ENCODE assay signal across 8 mouse cellular contexts in genomic region chr10:127265727-127266111, GRCm38 (mm10). TPM values are rescaled to one million over a fixed set of nuclear protein-coding genes. Genes with fewer than 3 reads are reported as not detected.
DNase-seq lines count a peak whose midpoint lies in the region; ATAC-seq and TF ChIP-seq lines count a peak whose summit lies in the region.

No protein-coding gene starts in this region.

- ATAC-seq in common myeloid progenitor, adult 5-6 weeks (replicated peaks; ENCODE audit: low read depth, poor library complexity, severe bottlenecking) = 0 out of 2 replicates have a peak, but pooled peaks have one; percentile 20
- ATAC-seq in hindbrain, postnatal 0 days = 0 out of 2 replicates have a peak, but pooled peaks have one; percentile 22
- ATAC-seq in megakaryocyte progenitor cell, adult 5-6 weeks (replicated peaks; ENCODE audit: poor library complexity) = peak; percentile 45

- peaks cover 16% of the 10 kb centered on the region for H3K4me1 ChIP-seq in lung, adult 2 months (ENCODE audit: control insufficient read depth, insufficient read depth, low read length)
- H3K4me1 ChIP-seq in hindbrain, postnatal 0 days (ENCODE audit: insufficient read depth, low read length) = peaks cover 21% of the 10 kb centered on the region; the same call in 1 of the 2 replicates

- no peak for DNase-seq in lung, adult 2 months
- no peak for DNase-seq in lung, postnatal 4 days
- peak; percentile 31 for DNase-seq in hindbrain, postnatal 0 days (ENCODE audit: low spot score)
- DNase-seq in frontal cortex, adult 2 months (ENCODE audit: extremely low spot score in 1 of 2, low spot score in 1 of 2) = no peak
- DNase-seq in layer of hippocampus, postnatal 36 days = no peak
- no peak for DNase-seq in right cerebral cortex, postnatal 4 days

- no peaks in the 10 kb centered on the region for H3K9me3 ChIP-seq in hindbrain, postnatal 0 days (ENCODE audit: low read length)

- peak overlapping the region; percentile 94 for H3K27ac ChIP-seq in hindbrain, postnatal 0 days

- H3K4me3 ChIP-seq in lung, adult 2 months (replicated peaks; ENCODE audit: extremely low read depth, low read depth, low read length) = no peak overlapping the region
- peak overlapping the region; percentile 73 for H3K4me3 ChIP-seq in hindbrain, postnatal 0 days (ENCODE audit: low read length)

- peak overlapping the region; percentile 100; the same call in 1 of the 2 replicates for H3K9ac ChIP-seq in hindbrain, postnatal 0 days (replicated peaks; ENCODE audit: low read length)

- H3K27me3 ChIP-seq in hindbrain, postnatal 0 days (ENCODE audit: insufficient read depth, low read length) = no peaks in the 10 kb centered on the region

- no peak for TF ChIP-seq POLR2A in lung, adult 2 months (IDR thresholded peaks at IDR 0.05; ENCODE audit: borderline replicate concordance, extremely low read depth, low read depth, low read length)

- H3K36me3 ChIP-seq in hindbrain, postnatal 0 days (ENCODE audit: insufficient read depth, low read length) = peaks cover 12% of the 10 kb centered on the region; the same call in 1 of the 2 replicates

- 23% methylated on average over 4 of the region's 4 CpGs for WGBS in lung, adult 2 months
- 30% methylated on average over 4 of the region's 4 CpGs for WGBS in hindbrain, postnatal 0 days

- H3K4me2 ChIP-seq in hindbrain, postnatal 0 days (ENCODE audit: low read depth, low read length) = peak overlapping the region; percentile 94

- peak; percentile 19; the same call in 1 of the 2 replicates for TF ChIP-seq CTCF in lung, adult 2 months (IDR thresholded peaks at IDR 0.05; ENCODE audit: insufficient read depth, low read length)
- TF ChIP-seq CTCF in hindbrain, postnatal 0 days (IDR thresholded peaks at IDR 0.05; ENCODE audit: low read depth) = peak; percentile 17; the same call in 1 of the 2 replicates

RNA-seq across cellular contexts. Expression of gene Dctn2, which starts 0.4 kb away (rescaled TPM):
- polyA plus RNA-seq in lung, adult 2 months (2012; rRNA removed) = 149 and 178 TPM in 2 replicates
- total RNA-seq in common myeloid progenitor, adult 5-6 weeks (2017) = 88.5 and 108 TPM in 2 replicates
- 314 and 348 TPM in 2 replicates for total RNA-seq in hindbrain, postnatal 0 days (2014; rRNA removed)
- 319 and 323 TPM in 2 replicates for polyA plus RNA-seq in hindbrain, postnatal 0 days (2015; fragmentation: Nextera tagmentation; extraction: Ambion mirVana)
- 63.6 and 66.8 TPM in 2 replicates for total RNA-seq in megakaryocyte progenitor cell, adult 5-6 weeks (2015)
- total RNA-seq in megakaryocyte progenitor cell, adult 5-6 weeks (2017) = 87.4 and 101 TPM in 2 replicates
- 285 and 313 TPM in 2 replicates for polyA plus RNA-seq in frontal cortex, adult 2 months (2012; rRNA removed)
- total RNA-seq in layer of hippocampus, postnatal 36 days (2021) = 100 to 1,000 TPM; 254 to 258 TPM

RNA-seq across cellular contexts. Expression of gene Kif5a, which starts 2.6 kb away (rescaled TPM):
- 1.3 TPM in 2 replicates for polyA plus RNA-seq in lung, adult 2 months (2012; rRNA removed)
- total RNA-seq in common myeloid progenitor, adult 5-6 weeks (2017) = 0.23 and 0.34 TPM in 2 replicates
- 231 and 249 TPM in 2 replicates for total RNA-seq in hindbrain, postnatal 0 days (2014; rRNA removed)
- 98.4 and 103 TPM in 2 replicates for polyA plus RNA-seq in hindbrain, postnatal 0 days (2015; fragmentation: Nextera tagmentation; extraction: Ambion mirVana)
- total RNA-seq in megakaryocyte progenitor cell, adult 5-6 weeks (2015) = 0.05 and 0.25 TPM in 2 replicates
- 0.04 and 0.20 TPM in 2 replicates for total RNA-seq in megakaryocyte progenitor cell, adult 5-6 weeks (2017)
- polyA plus RNA-seq in frontal cortex, adult 2 months (2012; rRNA removed) = 795 and 907 TPM in 2 replicates
- total RNA-seq in layer of hippocampus, postnatal 36 days (2021) = 100 to 1,000 TPM; 715 to 742 TPM

RNA-seq across cellular contexts. Expression of gene Mbd6, which starts 23.1 kb away (rescaled TPM):
- 52.2 and 57.6 TPM in 2 replicates for polyA plus RNA-seq in lung, adult 2 months (2012; rRNA removed)
- total RNA-seq in common myeloid progenitor, adult 5-6 weeks (2017) = 5.2 and 8.7 TPM in 2 replicates
- total RNA-seq in hindbrain, postnatal 0 days (2014; rRNA removed) = 8.1 and 11.2 TPM in 2 replicates
- polyA plus RNA-seq in hindbrain, postnatal 0 days (2015; fragmentation: Nextera tagmentation; extraction: Ambion mirVana) = 8.3 and 11.5 TPM in 2 replicates
- total RNA-seq in megakaryocyte progenitor cell, adult 5-6 weeks (2015) = 41.9 and 44.0 TPM in 2 replicates
- total RNA-seq in megakaryocyte progenitor cell, adult 5-6 weeks (2017) = 4.1 and 6.8 TPM in 2 replicates
- polyA plus RNA-seq in frontal cortex, adult 2 months (2012; rRNA removed) = 50.0 and 51.5 TPM in 2 replicates
- 10 to 100 TPM; 36.5 to 52.5 TPM for total RNA-seq in layer of hippocampus, postnatal 36 days (2021)

RNA-seq across cellular contexts. Expression of gene Mars, which starts 45.9 kb away (rescaled TPM):
- polyA plus RNA-seq in lung, adult 2 months (2012; rRNA removed) = 35.4 and 36.9 TPM in 2 replicates
- 181 and 187 TPM in 2 replicates for total RNA-seq in common myeloid progenitor, adult 5-6 weeks (2017)
- total RNA-seq in hindbrain, postnatal 0 days (2014; rRNA removed) = 74.4 and 90.4 TPM in 2 replicates
- polyA plus RNA-seq in hindbrain, postnatal 0 days (2015; fragmentation: Nextera tagmentation; extraction: Ambion mirVana) = 104 TPM in 2 replicates
- total RNA-seq in megakaryocyte progenitor cell, adult 5-6 weeks (2015) = 88.3 and 93.1 TPM in 2 replicates
- 196 and 210 TPM in 2 replicates for total RNA-seq in megakaryocyte progenitor cell, adult 5-6 weeks (2017)
- polyA plus RNA-seq in frontal cortex, adult 2 months (2012; rRNA removed) = 63.1 and 81.8 TPM in 2 replicates
- 10 to 100 TPM; 56.1 to 56.4 TPM for total RNA-seq in layer of hippocampus, postnatal 36 days (2021)

RNA-seq across cellular contexts. Expression of gene Pip4k2c, which starts 54.3 kb away (rescaled TPM):
- polyA plus RNA-seq in lung, adult 2 months (2012; rRNA removed) = 36.6 and 45.7 TPM in 2 replicates
- total RNA-seq in common myeloid progenitor, adult 5-6 weeks (2017) = 15.7 and 18.7 TPM in 2 replicates
- 18.3 and 22.8 TPM in 2 replicates for total RNA-seq in hindbrain, postnatal 0 days (2014; rRNA removed)
- polyA plus RNA-seq in hindbrain, postnatal 0 days (2015; fragmentation: Nextera tagmentation; extraction: Ambion mirVana) = 19.9 and 20.2 TPM in 2 replicates
- 9.7 and 11.2 TPM in 2 replicates for total RNA-seq in megakaryocyte progenitor cell, adult 5-6 weeks (2015)
- 11.4 and 12.1 TPM in 2 replicates for total RNA-seq in megakaryocyte progenitor cell, adult 5-6 weeks (2017)
- 97.3 and 97.4 TPM in 2 replicates for polyA plus RNA-seq in frontal cortex, adult 2 months (2012; rRNA removed)
- total RNA-seq in layer of hippocampus, postnatal 36 days (2021) = 10 to 100 TPM; 91.1 to 95.7 TPM

Comparison
In these comparisons a context has a peak if more than half of its experiments do, and no peak if none do; other contexts are left out.
1. RNA of gene Kif5a, which starts 2.6 kb away (total RNA-seq): 715 to 742 TPM in layer of hippocampus, postnatal 36 days and 231 to 249 TPM in hindbrain, postnatal 0 days; 0.04 to 0.25 TPM in megakaryocyte progenitor cell, adult 5-6 weeks and 0.23 to 0.34 TPM in common myeloid progenitor, adult 5-6 weeks; every median in the first group is over 100 times any median in the second.
2. Peak in every context shown above with its lines, with median percentiles within 50 percentile points of each other: ATAC-seq.